Mouse (Mus musculus) c-Kit-positive CD71-positive TER-119-positive erythroid progenitor cells, embryonic 14.5 days (primary cell): ENCODE data around the gene 4933405O20Rik.

Source experiments
- DNase-seq: peaks from one replicate; pipeline ENCODE4 v3.0.0-alpha.2; 2013; ENCODE audit warnings: low spot score

The 4933405O20Rik gene

DNA sequence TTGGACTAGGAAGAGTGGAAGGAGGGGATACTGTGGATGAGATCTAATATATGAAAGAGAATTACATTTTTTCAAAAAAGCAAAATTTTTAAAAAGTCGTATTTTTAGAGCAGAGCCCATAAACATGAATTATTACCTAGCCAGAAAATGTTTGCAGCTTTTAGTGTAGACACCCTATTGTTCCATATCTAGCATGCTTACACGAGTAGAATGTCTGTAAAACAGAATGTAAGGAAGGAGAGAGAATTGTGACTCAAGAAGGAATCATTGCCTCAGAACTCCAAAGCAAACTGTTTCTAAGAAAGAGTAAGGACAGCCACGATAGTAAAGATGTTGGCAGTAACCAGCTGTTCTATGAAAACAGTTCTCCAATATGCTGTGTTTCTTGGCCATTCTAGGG lies at the start of gene 4933405O20Rik:
TSS of gene 4933405O20Rik (plus strand) at position 301 of the 400 bp plus-strand sequence.
- no peak for DNase-seq

GRCm38 (mm10) chr7:50549572-50549971 lies 49.4 kb upstream of the 4933405O20Rik start:
- no peak for DNase-seq

GRCm38 (mm10) chr7:50551426-50551825 lies 47.6 kb upstream of the 4933405O20Rik start:
- DNase-seq: no peak

DNA sequence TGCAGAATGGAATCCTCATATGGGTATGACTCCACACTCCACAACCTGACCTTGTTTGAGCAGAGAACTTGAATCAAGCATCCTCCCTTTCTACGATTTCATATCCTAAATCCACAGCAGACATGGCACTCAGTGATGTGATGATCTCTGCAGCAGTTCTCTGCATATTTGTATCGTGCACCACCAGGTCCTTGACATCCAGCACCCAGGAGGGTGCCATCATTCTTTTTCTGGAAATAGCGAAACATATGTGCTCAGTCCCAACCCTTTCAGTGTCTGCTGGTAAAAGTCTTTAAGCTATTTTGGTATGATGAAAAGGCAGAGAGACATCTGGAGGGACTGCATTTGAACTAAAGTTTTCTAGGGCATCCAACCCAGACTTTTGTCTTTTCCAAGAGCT lies 36.3 kb upstream of the 4933405O20Rik start:
- DNase-seq: no peak

GRCm38 (mm10) chr7:50573841-50574240 lies 25.1 kb upstream of the 4933405O20Rik start:
- no peak for DNase-seq

GRCm38 (mm10) chr7:50588642-50589424 lies 10.2 kb upstream of the 4933405O20Rik start:
- DNase-seq: no peak

- DNase-seq: no peak
Measured at GRCm38 (mm10) chr7:50614101-50614500, 15.1 kb downstream of the 4933405O20Rik start.

- DNase-seq: no peak
Measured at GRCm38 (mm10) chr7:50629186-50629585, 30.2 kb downstream of the 4933405O20Rik start.

GRCm38 (mm10) chr7:50633147-50633546 lies 34.2 kb downstream of the 4933405O20Rik start:
- DNase-seq: no peak
